Mouse (Mus musculus) T-helper 2 cell (primary cell): ENCODE data around the gene Htr5b.

Experiments used
- in situ Hi-C: fragments of 300-600 bp; cut with MboI, MseI; formaldehyde crosslinking; loops from one replicate; pipeline ENCODE4 v1.15.1; 2025; ENCODE audit warnings: high pct_unique_total_duplicates

Htr5b gene

GRCm38 (mm10) chr1:121528399-121528720 is at the start of gene Htr5b:
Gene Htr5b (minus strand): TSS chr1:121528465.
- in situ Hi-C loops = no loop called here

DNA sequence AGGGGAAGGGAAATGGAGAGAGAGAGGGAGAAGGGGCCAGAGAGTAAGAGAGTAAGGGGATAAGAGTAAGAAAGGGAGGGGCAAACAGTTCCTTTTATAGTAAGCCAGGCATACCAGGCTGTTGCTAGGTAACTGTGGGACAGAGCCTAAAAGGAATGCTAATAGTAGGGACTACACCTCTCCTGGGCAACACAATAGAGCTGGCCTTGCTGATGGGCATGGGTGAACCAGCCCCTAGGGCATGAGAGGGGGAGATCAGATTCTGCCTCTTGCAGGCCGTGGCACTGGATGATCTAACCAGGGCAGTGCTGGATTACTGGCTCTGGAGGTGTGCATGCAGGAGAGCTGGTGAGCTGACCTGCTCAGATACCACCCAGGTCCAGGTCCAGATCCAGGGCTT is 49.2 kb upstream of the Htr5b start:
- in situ Hi-C loops = no loop called here

DNA sequence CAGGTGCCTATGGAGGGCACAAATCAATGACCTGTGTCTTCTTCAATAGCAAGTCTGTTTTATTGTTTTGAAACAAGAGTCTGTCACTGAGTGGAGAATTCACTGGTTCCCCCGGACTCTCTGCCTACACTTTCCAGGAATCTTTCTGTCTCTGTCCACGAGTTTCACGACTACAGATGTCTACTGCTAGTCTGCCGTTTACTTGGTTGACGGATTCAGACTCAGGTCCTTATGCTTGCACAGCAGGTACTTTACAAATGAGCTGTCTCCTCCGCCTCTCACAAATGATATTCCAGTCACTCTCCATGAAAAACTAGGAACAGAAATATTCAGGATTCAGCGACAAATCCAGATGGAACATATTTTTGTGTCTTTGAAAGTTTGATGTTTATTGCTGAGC is 42.3 kb upstream of the Htr5b start:
- in situ Hi-C loops = loop anchor here (5.0 kb wide), 1 partner anchor 943 kb away; no protein-coding TSS in a partner anchor

GRCm38 (mm10) chr1:121567521-121568489 is 39.5 kb upstream of the Htr5b start, which contains the start of gene Ddx18:
Gene Ddx18 (minus strand): TSS chr1:121567989.
- in situ Hi-C loops = loop anchor here (5.0 kb wide), 1 partner anchor 136 kb away; the partner anchor contains the start of gene Ccdc93

GRCm38 (mm10) chr1:121557861-121558260 is 29.6 kb upstream of the Htr5b start:
- in situ Hi-C loops = loop anchor here (10.0 kb wide), 1 partner anchor 243 kb away; no protein-coding TSS in a partner anchor

DNA sequence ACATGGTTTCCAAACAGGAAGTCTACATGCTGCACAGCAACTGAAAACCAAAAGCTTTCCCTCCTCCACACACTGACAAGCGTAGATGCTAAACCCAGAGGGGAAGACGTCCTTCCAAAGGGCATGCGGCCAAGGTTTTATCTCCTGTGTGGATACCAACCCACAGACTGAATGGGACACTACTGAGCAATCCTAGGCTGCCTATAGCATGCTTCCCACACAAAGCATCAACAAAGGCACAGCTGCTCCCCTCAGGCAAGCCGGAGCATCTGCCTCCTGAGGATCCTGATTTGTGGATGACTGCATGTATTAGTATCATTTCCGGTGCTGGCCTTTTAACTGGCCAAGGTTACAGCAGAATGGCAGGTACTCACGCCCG is 23.2 kb upstream of the Htr5b start:
- in situ Hi-C loops = loop anchor here (10.0 kb wide), 1 partner anchor 237 kb away; no protein-coding TSS in a partner anchor

GRCm38 (mm10) chr1:121550801-121551456 is 22.7 kb upstream of the Htr5b start:
- in situ Hi-C loops = loop anchor here (10.0 kb wide), 1 partner anchor 236 kb away; no protein-coding TSS in a partner anchor

- in situ Hi-C loops = no loop called here
Measured at GRCm38 (mm10) chr1:121549456-121549855, 21.2 kb upstream of the Htr5b start.

- in situ Hi-C loops = no loop called here
Measured at GRCm38 (mm10) chr1:121548667-121549066, 20.4 kb upstream of the Htr5b start.

DNA sequence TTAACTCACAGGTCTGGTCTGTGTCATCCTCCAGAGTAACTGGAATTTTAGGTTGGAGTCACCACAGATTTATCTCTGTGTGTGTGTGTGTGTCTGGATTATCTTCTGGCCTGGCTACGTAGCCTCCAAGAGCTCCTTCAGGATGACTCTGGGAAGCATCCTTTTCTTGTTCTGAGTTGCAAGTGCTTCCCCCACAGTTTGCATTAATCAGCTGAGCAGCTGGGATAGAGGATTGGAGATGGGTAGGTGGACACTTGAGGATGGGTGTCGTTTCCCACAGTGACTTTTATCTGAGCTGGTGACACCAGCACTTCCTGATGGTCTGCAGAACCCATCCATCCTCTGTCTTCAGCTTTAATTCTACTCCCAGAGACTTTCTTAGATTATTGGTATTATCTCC is 18.6 kb upstream of the Htr5b start:
- in situ Hi-C loops = no loop called here

GRCm38 (mm10) chr1:121540361-121540760 is 12.1 kb upstream of the Htr5b start:
- in situ Hi-C loops = no loop called here

GRCm38 (mm10) chr1:121531439-121531838 is 3.2 kb upstream of the Htr5b start:
- in situ Hi-C loops = no loop called here

- in situ Hi-C loops = no loop called here
Measured at GRCm38 (mm10) chr1:121529286-121529685, 1.0 kb upstream of the Htr5b start.

- in situ Hi-C loops = no loop called here
Measured at GRCm38 (mm10) chr1:121527600-121528398, 466 bp downstream of the Htr5b start.

GRCm38 (mm10) chr1:121527061-121527460 is 1.2 kb downstream of the Htr5b start:
- in situ Hi-C loops = no loop called here

DNA sequence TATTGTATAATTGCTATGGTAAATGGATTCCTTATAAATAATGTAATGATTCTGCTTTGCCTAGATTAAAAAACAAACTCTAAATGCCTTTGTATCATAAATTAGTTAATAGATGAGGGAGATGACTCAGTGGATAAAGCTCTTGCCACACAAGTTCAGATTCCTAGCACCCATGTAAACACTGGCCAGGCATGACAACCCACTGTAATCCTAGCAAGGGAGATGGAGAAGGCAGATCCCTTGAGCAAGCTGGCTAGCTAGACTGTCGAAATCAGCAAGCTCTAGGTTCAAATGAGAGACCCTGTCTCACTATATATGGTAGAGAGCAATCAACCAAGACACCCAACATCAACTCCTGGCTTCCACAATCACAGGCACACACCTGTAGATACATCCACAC is 9.7 kb downstream of the Htr5b start:
- in situ Hi-C loops = no loop called here

DNA sequence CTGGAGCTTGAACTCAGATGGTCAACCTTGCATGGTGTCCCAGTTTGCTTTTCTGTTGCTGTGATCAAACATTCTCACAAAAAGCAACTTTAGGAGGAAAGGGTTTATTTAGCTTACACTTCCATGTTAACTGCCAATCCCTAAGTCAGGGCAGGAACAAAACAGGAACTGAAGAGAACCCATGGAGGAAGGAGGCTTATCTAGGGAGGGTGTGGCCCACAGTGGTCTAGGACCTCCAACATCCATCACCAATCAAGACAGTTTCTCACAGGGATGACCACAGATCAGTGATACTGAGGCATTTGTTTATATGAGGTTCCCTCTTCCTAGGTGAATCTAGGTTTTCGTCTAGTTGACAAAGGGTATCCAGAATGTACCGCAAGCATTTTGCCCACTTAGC is 16.3 kb downstream of the Htr5b start:
- in situ Hi-C loops = no loop called here

DNA sequence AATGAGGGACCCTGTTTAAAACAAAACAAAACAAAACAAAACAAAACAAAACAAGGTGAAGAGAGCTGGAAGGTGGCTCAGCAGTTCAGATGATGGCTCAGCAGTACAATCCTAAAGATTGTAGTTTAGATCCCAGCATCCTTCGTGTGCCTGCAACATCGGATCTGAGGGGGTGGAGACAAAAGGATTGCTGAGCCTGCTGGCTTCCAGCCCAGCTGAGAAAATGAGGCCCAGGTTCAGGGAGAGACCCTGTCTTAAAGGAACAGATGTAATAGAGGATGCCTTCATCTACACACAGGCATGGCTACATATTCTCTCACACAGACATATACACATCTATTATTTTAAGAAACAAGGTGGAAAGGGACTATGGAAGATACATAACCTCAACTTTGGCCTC is 17.1 kb downstream of the Htr5b start:
- in situ Hi-C loops = no loop called here

GRCm38 (mm10) chr1:121510420-121511140 is 17.7 kb downstream of the Htr5b start:
- in situ Hi-C loops = no loop called here

GRCm38 (mm10) chr1:121508729-121509128 is 19.5 kb downstream of the Htr5b start:
- in situ Hi-C loops = no loop called here

DNA sequence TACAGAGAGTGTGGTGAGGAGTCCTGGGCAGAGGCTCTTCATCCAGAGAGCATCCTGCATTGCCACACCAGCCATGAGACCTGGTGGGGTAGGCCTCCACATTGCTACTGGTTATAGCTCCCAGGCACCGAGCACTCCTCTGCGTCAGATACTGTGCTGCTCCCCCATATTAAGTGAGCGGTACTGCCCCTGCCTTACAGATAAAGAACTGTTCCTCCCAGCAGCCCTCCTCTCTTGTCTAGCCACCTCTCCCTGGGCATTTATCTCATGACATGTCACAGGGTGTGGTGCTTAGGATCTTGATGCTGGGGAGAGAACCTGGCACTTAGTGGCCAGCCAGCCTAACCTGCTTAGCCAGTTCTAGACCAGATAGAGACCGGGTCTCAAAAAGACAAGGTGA is 31.2 kb downstream of the Htr5b start:
- in situ Hi-C loops = no loop called here
